Mouse (Mus musculus) forebrain, embryonic 16.5 days (tissue): ENCODE measurements around the gene Olfr1394. TPM values are rescaled to one million over a fixed set of nuclear protein-coding genes. Genes with fewer than 3 reads are reported as not detected.
"Not testable (repeated sequence)": the region's sequence is repeated elsewhere in the genome, so short reads cannot be mapped to it uniquely, and the experiment has no call there.

Experiments
- ATAC-seq: fragments of 200-750 bp; cut with Nextera tagmentation; 2 replicates; pipeline ENCODE4 v1.8.0; 2017; ENCODE audit warnings: mild to moderate bottlenecking, moderate library complexity
- H3K27ac ChIP-seq: fragments of 300-500 bp; sonication (generic); 2 replicates; pipeline ENCODE4 v1.5.1; 2014; ENCODE audit warnings: low read length, control low read depth
- H3K27me3 ChIP-seq: fragments of 300-500 bp; sonication (generic); replicated peaks from 2 replicates; pipeline ENCODE4 v1.6.1; 2014; ENCODE audit warnings: low read length; ENCODE audit not compliant: control insufficient read depth, insufficient read depth
- H3K36me3 ChIP-seq: fragments of 300-500 bp; sonication (generic); 2 replicates; pipeline ENCODE4 v1.6.1; 2014; ENCODE audit not compliant: control insufficient read depth, insufficient read depth
- H3K4me1 ChIP-seq: fragments of 300-500 bp; sonication (generic); replicated peaks from 2 replicates; pipeline ENCODE4 v1.6.1; 2014; ENCODE audit warnings: low read length; ENCODE audit not compliant: control insufficient read depth, insufficient read depth
- H3K4me2 ChIP-seq: fragments of 300-500 bp; sonication (generic); 2 replicates; pipeline ENCODE4 v1.6.1; 2014; ENCODE audit warnings: mild to moderate bottlenecking, low read length, control low read depth
- H3K4me3 ChIP-seq: fragments of 300-500 bp; sonication (generic); replicated peaks from 2 replicates; pipeline ENCODE4 v1.5.1; 2014; ENCODE audit warnings: mild to moderate bottlenecking, low read length, control low read depth
- H3K9ac ChIP-seq: fragments of 300-500 bp; sonication (generic); replicated peaks from 2 replicates; pipeline ENCODE4 v1.6.1; 2014; ENCODE audit warnings: low read depth, low read length, control low read depth
- H3K9me3 ChIP-seq: fragments of 300-500 bp; sonication (generic); 2 replicates; pipeline ENCODE4 v1.6.1; 2016; ENCODE audit warnings: low read length; ENCODE audit not compliant: control insufficient read depth
- WGBS: fragments of 180-500 bp; shearing (Covaris S2); extraction: QIAGEN DNeasy Blood & Tissue Kit; methylation state at CpG from one replicate; pipeline ENCODE4 v1.1.7; 2014; 5-methylcytosine and 5-hydroxymethylcytosine counted together
- polyA plus RNA-seq: library from polyadenylated mRNA; unstranded; fragments of >200 nt; fragmentation: Nextera tagmentation; extraction: Ambion mirVana; gene quantifications from 2 replicates; pipeline ENCODE4 v1.2.1, GENCODE M21; 2015

The Olfr1394 gene
- polyA plus RNA-seq, 1 experiment from 2014 or later: not detected

DNA sequence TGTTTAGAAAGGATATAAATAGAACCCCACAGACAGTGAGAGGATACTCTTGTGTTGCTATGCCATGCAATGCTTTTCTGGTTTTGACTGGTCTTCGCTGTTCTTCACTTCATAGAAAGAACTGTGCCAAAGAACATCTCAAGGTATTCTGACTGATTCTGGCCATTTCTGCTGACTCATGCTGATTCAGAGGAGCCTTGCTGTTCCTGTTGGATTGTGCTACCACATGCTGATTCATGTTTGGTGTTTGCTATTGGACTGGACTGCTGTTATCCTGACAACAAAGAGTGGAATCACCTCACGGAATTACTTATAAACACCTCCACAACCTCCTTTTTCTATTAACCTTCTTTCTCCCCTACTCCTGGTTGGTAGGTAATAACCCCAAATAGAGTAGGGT is 30.0 kb upstream of the Olfr1394 start:
- H3K27ac ChIP-seq: no peak overlapping the region
- no peaks in the 10 kb centered on the region for H3K4me1 ChIP-seq
- no peaks in the 10 kb centered on the region for H3K36me3 ChIP-seq
- H3K9me3 ChIP-seq: no peaks in the 10 kb centered on the region
- 88% methylated on average over 2 of the region's 2 CpGs for WGBS
- H3K9ac ChIP-seq: no peak overlapping the region
- ATAC-seq: no peak
- no peak overlapping the region for H3K4me2 ChIP-seq
- H3K27me3 ChIP-seq: no peaks in the 10 kb centered on the region
- no peak overlapping the region for H3K4me3 ChIP-seq

GRCm38 (mm10) chr11:49141974-49142373 is 12.2 kb upstream of the Olfr1394 start, which contains the start of gene Olfr1395:
Gene Olfr1395 (plus strand): TSS chr11:49142274.
- Histone ChIP-seq H3K4me3 (no peak within 1 kb of the TSS), H3K36me3 (no peaks in the 10 kb centered on the region), H3K9ac (no peak within 1 kb of the TSS), H3K4me1 (no peaks in the 10 kb centered on the region), H3K27ac (no peak within 1 kb of the TSS), H3K27me3 (no peaks in the 10 kb centered on the region), H3K4me2 (no peak within 1 kb of the TSS), H3K9me3 (no peaks in the 10 kb centered on the region)
- WGBS: 95% methylated on average over 6 of the region's 6 CpGs
- ATAC-seq: no peak

DNA sequence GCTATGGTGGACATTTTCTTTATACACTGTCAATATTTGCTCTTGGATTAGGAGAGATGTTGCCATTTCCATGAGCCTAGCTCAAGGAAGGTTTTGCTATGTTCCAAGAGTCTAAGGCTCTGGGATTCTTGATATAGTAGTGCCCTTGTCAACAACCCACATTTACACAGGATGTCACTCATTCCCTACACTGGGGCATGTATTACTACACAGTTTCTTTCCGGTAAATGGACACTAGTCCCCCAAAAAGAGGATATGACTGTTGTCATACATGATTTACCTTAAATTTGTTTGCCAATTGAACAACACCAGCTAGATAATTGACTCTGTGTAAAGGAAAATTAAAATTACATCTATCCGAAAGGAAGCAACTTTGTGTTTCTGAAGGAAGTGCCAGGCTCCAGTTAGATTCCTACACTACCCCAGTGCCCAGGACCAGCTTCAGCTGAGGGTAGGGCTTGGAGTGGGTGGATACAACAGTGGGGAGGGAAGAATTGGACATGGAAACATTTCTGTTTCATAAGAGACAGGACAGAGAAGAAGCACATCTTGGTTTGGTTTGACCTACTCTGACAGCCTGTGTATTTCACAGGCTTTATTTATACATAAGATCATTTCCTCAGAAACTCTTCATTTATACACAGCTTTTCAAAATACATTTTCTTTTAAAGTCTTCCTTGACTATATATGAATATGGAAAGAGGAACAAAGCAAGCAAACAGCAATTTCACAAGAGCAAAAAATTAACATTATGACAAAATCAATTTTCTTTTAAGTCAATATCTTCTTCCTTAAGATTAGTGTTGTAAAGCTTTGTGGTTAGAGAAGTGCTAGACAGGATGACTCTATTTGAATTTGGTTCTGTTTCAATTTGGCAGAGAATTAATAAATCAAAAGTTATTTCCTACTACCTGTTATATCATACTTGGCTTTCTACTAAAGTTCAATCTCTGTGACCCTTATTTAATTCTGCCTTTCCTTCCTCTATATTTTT is 2.9 kb downstream of the Olfr1394 start:
- Histone ChIP-seq H3K4me2 (no peak overlapping the region), H3K36me3 (no peaks in the 10 kb centered on the region), H3K9me3 (no peaks in the 10 kb centered on the region), H3K27ac (no peak overlapping the region), H3K9ac (no peak overlapping the region), H3K4me3 (no peak overlapping the region), H3K27me3 (no peaks in the 10 kb centered on the region), H3K4me1 (no peaks in the 10 kb centered on the region)
- WGBS: 91% methylated on average over 2 of the region's 2 CpGs
- no peak for ATAC-seq

- 8% methylated on average over 50 of the region's 50 CpGs for WGBS
- ATAC-seq: peak; percentile 84
Measured at GRCm38 (mm10) chr11:49168839-49169611, 14.8 kb downstream of the Olfr1394 start.

DNA sequence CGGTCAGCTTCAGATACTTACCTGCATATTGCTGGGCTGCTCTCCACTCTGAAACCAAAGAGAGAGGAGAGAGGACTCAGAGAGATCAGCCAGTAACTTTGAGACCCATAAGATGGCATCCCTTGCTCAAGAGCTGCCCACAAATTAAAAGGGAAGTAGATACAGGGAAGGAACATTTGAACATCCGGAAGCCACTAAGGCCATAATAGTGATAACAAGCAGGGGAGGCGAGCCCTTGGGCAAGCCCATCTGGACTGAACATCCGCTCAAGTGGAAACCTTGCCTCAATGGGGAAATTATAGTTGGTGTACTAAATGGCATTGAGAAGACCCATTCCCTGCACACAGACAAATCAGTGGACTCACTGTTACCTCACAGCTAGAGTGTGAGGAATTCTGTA is 16.4 kb downstream of the Olfr1394 start:
- no peak overlapping the region for H3K4me3 ChIP-seq
- WGBS: 98% methylated on average over 4 of the region's 4 CpGs
- no peak overlapping the region for H3K4me2 ChIP-seq
- no peak overlapping the region for H3K27ac ChIP-seq
- no peaks in the 10 kb centered on the region for H3K36me3 ChIP-seq
- no peak overlapping the region for H3K9ac ChIP-seq
- H3K4me1 ChIP-seq: peaks cover 6% of the 10 kb centered on the region
- H3K27me3 ChIP-seq: peaks cover 10% of the 10 kb centered on the region
- H3K9me3 ChIP-seq: peaks cover 7% of the 10 kb centered on the region
- ATAC-seq: no peak

More at GRCm38 (mm10) chr11:49168839-49169611, 14.8 kb downstream of the Olfr1394 start:
- H3K27me3 ChIP-seq: peaks cover 10% of the 10 kb centered on the region
- H3K9ac ChIP-seq: peak overlapping the region; percentile 52
- peaks cover 7% of the 10 kb centered on the region for H3K9me3 ChIP-seq
- peak overlapping the region; percentile 74 for H3K4me2 ChIP-seq
- H3K4me1 ChIP-seq: peaks cover 6% of the 10 kb centered on the region
- H3K4me3 ChIP-seq: peak overlapping the region; percentile 45
- no peaks in the 10 kb centered on the region for H3K36me3 ChIP-seq
- no peak overlapping the region for H3K27ac ChIP-seq

DNA sequence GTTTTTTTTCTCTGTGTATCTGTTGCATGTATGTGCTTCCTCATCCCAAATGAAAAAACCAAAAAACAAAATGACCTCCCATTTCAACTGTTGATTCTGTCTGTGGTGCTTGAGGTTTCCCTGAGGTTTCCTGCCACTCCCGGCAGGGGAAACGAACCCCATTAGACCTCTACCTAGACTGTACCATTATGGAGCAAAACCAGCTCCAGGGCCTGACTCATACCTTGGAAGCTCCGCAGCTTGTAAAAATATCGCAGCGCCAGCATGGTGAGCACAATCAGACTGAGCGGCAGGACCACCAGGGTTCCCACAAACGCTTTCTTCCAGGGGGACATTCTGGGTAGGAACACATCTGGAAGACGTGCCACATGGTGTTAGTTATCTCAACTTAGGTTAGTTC is 21.2 kb downstream of the Olfr1394 start:
- no peaks in the 10 kb centered on the region for H3K4me1 ChIP-seq
- no peaks in the 10 kb centered on the region for H3K9me3 ChIP-seq
- no peak overlapping the region for H3K4me3 ChIP-seq
- 91% methylated on average over 8 of the region's 8 CpGs for WGBS
- H3K9ac ChIP-seq: no peak overlapping the region
- no peaks in the 10 kb centered on the region for H3K27me3 ChIP-seq
- no peaks in the 10 kb centered on the region for H3K36me3 ChIP-seq
- no peak overlapping the region for H3K4me2 ChIP-seq
- no peak overlapping the region for H3K27ac ChIP-seq
- ATAC-seq: no peak

- WGBS: 88% methylated on average over 4 of the region's 4 CpGs
- H3K9ac ChIP-seq: not testable (repeated sequence)
Measured at GRCm38 (mm10) chr11:49176047-49176779, 22.0 kb downstream of the Olfr1394 start.

DNA sequence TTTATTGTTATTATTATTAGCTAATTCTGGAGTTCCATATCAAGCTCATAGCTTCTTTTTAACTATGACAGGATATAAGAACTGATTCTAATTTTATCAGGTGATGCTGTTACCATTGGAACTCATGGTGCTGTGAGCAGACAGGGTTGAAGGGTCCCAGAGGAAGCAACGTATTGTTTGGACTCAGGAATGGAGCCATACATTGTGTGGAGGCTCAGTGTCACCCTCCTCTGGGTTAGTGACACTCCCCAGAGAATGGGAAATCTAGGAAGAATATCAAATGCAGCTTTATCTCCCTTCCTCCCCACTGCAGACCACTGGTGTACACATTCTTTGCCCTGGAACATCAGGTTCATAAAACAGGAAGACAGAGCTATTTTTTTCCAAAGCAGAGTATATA is 29.0 kb downstream of the Olfr1394 start:
- no peaks in the 10 kb centered on the region for H3K9me3 ChIP-seq
- 0 out of 2 replicates have a peak, but pooled peaks cover 2% of the 10 kb centered on the region for H3K27me3 ChIP-seq
- no peak for ATAC-seq
- H3K4me1 ChIP-seq: no peaks in the 10 kb centered on the region
- no peak overlapping the region for H3K4me3 ChIP-seq
- no peaks in the 10 kb centered on the region for H3K36me3 ChIP-seq
- no peak overlapping the region for H3K9ac ChIP-seq
- WGBS: 71% methylated on average over 1 of the region's 1 CpGs
- no peak overlapping the region for H3K27ac ChIP-seq
- no peak overlapping the region for H3K4me2 ChIP-seq

More at GRCm38 (mm10) chr11:49176047-49176779, 22.0 kb downstream of the Olfr1394 start:
- H3K9me3 ChIP-seq, ATAC-seq, H3K4me3 ChIP-seq, H3K4me1 ChIP-seq, H3K36me3 ChIP-seq, H3K4me2 ChIP-seq, H3K27me3 ChIP-seq, H3K27ac ChIP-seq: not testable (repeated sequence)
